Mouse (Mus musculus) bone marrow, adult 2 months (tissue): ENCODE measurements at regions not wholly inside any gene's neighbourhood (a gene's known extent, or its start where the extent isn't known, plus 50 kb on each side); places are given as distances from the start of the nearest gene placed in this dataset.

Experiments
- CTCF ChIP-seq: fragments of 200-500 bp; IDR thresholded peaks from 2 replicates; pipeline ENCODE4 v1.5.1; 2011; ENCODE audit warnings: low read length, control low read depth; ENCODE audit not compliant: control insufficient read depth, insufficient read depth
- POLR2A ChIP-seq: fragments of 200-500 bp; IDR thresholded peaks from 2 replicates; pipeline ENCODE4 v1.6.1; 2011; ENCODE audit warnings: low read depth, mild to moderate bottlenecking, control low read depth, low read length, borderline replicate concordance; ENCODE audit not compliant: control insufficient read depth

- no peak for TF ChIP-seq CTCF
- no peak for TF ChIP-seq POLR2A
Measured at GRCm38 (mm10) chr17:64984276-64985011, 148.6 kb upstream of the 4930583I09Rik start.
